Mouse (Mus musculus) cerebellum, adult 2 months (tissue): Measurements from ENCODE around the gene Foxk1.

Source experiments
- CTCF ChIP-seq: fragments of 200-500 bp; IDR thresholded peaks from 2 replicates; pipeline ENCODE4 v1.5.1; 2011; ENCODE audit warnings: low read depth, mild to moderate bottlenecking, control low read depth, low read length, moderate library complexity, borderline replicate concordance; ENCODE audit not compliant: insufficient read depth
- POLR2A ChIP-seq: fragments of 200-500 bp; IDR thresholded peaks from 2 replicates; pipeline ENCODE4 v1.6.1; 2011; ENCODE audit warnings: low read length, control low read depth, borderline replicate concordance; ENCODE audit not compliant: insufficient read depth

GRCm38 (mm10) chr5:142394602-142395252 is 6.6 kb upstream of the Foxk1 start:
- TF ChIP-seq CTCF (no peak), POLR2A (no peak)
